Mouse (Mus musculus): ENCODE measurements around the gene Uvssa.
A peak's percentile ranks its signal among the peaks of the same experiment; 100 is the strongest.

- TF ChIP-seq TCF12 (IDR thresholded peaks at IDR 0.05; ENCODE audit: insufficient read depth, poor library complexity, severe bottlenecking): no peak
- peak; percentile 84 for TF ChIP-seq POLR2A (IDR thresholded peaks at IDR 0.05; ENCODE audit: insufficient read length, low read depth)
- TF ChIP-seq SRF (IDR thresholded peaks at IDR 0.05; ENCODE audit: control insufficient read depth, insufficient read length, low read depth): no peak
- no peak for TF ChIP-seq MYOD1 (IDR thresholded peaks at IDR 0.05; ENCODE audit: control insufficient read depth in 1 of 3, insufficient read length in 2 of 3, low read depth in 2 of 3)
Observed at GRCm38 (mm10) chr5:33378302-33378854, at the start of gene Uvssa.

Data from myocyte (in vitro differentiated cells).